Mouse (Mus musculus) hindbrain, embryonic 12.5 days (tissue): ENCODE data around the gene Nkx6-2. TPM values are rescaled to one million over a fixed set of nuclear protein-coding genes. Genes with fewer than 3 reads are reported as not detected.

Experiments
- ATAC-seq: fragments of 200-750 bp; cut with Nextera tagmentation; 2 replicates; pipeline ENCODE4 v1.8.0; 2017; ENCODE audit warnings: moderate TSS enrichment; ENCODE audit not compliant: low FRiP score
- H3K27ac ChIP-seq: fragments of 300-500 bp; sonication (generic); 2 replicates; pipeline ENCODE4 v1.5.1; 2016; ENCODE audit warnings: mild to moderate bottlenecking
- H3K27me3 ChIP-seq: fragments of 300-500 bp; sonication (generic); 2 replicates; pipeline ENCODE4 v1.6.1; 2016; ENCODE audit warnings: mild to moderate bottlenecking
- H3K36me3 ChIP-seq: fragments of 300-500 bp; sonication (generic); 2 replicates; pipeline ENCODE4 v1.6.1; 2016; ENCODE audit warnings: mild to moderate bottlenecking
- H3K4me1 ChIP-seq: fragments of 300-500 bp; sonication (generic); 2 replicates; pipeline ENCODE4 v1.6.1; 2016
- H3K4me2 ChIP-seq: fragments of 300-500 bp; sonication (generic); replicated peaks from 2 replicates; pipeline ENCODE4 v1.6.1; 2016; ENCODE audit warnings: mild to moderate bottlenecking
- H3K4me3 ChIP-seq: fragments of 300-500 bp; sonication (generic); 2 replicates; pipeline ENCODE4 v1.5.1; 2016; ENCODE audit warnings: mild to moderate bottlenecking
- H3K9ac ChIP-seq: fragments of 300-500 bp; sonication (generic); 2 replicates; pipeline ENCODE4 v1.6.1; 2016; ENCODE audit warnings: mild to moderate bottlenecking, moderate library complexity
- H3K9me3 ChIP-seq: fragments of 300-500 bp; sonication (generic); replicated peaks from 2 replicates; pipeline ENCODE4 v1.6.1; 2016; ENCODE audit warnings: mild to moderate bottlenecking
- WGBS: fragments of 180-500 bp; shearing (Covaris S2); methylation state at CpG from one replicate; pipeline ENCODE4 v1.1.7; 2016; 5-methylcytosine and 5-hydroxymethylcytosine counted together
- polyA plus RNA-seq: library from polyadenylated mRNA; unstranded; fragments of >200 nt; fragmentation: Nextera tagmentation; extraction: Ambion mirVana; gene quantifications from 2 replicates; pipeline ENCODE4 v1.2.1, GENCODE M21; 2016

Gene Nkx6-2
- polyA plus RNA-seq, result 17.9 and 19.1 TPM in 2 replicates

DNA sequence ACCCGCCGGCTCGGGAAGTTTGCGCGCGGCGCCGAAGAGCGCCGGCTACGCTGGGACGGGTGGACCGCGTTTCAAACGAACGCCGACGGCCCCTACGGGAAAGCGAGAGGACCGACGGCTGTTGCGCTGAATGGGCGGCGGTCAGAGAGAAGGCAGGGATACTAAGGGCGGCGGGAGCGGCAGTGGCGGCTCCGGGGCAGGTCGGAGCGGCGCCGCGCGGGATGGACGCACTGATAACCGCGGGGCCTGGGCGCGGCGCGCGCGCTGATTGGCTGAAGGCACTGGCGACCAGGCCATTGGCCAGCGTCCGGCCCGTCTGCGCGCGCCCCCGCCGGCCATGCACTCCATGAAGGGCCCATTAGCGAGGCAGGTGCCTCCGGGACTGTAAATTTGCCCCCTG lies at the start of gene Nkx6-2:
Nkx6-2 (minus strand) TSS at position 203 of the 400 bp plus-strand sequence.
- peaks cover 100% of the 10 kb centered on the region for H3K27me3 ChIP-seq
- 0% methylated on average over 51 of the region's 56 CpGs for WGBS
- H3K9me3 ChIP-seq, result no peaks in the 10 kb centered on the region
- peaks cover 37% of the 10 kb centered on the region for H3K4me1 ChIP-seq
- peak within 1 kb of the TSS; percentile 44 for H3K4me3 ChIP-seq
- peak; percentile 71 for ATAC-seq
- H3K9ac ChIP-seq, result peak within 1 kb of the TSS; percentile 54
- H3K36me3 ChIP-seq, result no peaks in the 10 kb centered on the region
- H3K27ac ChIP-seq, result peak within 1 kb of the TSS; percentile 30
- peak within 1 kb of the TSS; percentile 65 for H3K4me2 ChIP-seq

DNA sequence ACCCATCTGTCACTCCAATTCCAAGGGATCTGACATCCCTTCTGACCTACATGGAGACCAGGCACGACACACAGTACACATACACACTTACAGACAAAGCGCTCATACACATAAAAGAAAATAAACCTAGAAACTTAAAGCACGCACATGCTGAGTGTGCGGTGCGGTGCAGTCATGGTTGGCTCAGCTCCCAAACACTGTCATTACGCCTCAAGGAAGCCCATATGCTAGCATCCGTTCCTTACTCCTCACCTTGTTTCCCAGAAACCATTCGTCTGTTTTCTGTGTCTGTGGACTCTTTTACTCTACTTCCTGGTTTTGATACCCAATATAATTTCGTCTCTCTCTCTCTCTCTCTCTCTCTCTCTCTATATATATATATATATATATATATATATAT lies 42.6 kb upstream of the Nkx6-2 start:
- H3K4me2 ChIP-seq, result no peak overlapping the region
- no peak overlapping the region for H3K4me3 ChIP-seq
- 75% methylated on average over 9 of the region's 9 CpGs for WGBS
- H3K4me1 ChIP-seq, result no peaks in the 10 kb centered on the region
- ATAC-seq, result no peak
- H3K9ac ChIP-seq, result no peak overlapping the region
- no peaks in the 10 kb centered on the region; the same call in 1 of the 2 replicates for H3K27me3 ChIP-seq
- no peaks in the 10 kb centered on the region for H3K36me3 ChIP-seq
- H3K27ac ChIP-seq, result no peak overlapping the region
- no peaks in the 10 kb centered on the region for H3K9me3 ChIP-seq

DNA sequence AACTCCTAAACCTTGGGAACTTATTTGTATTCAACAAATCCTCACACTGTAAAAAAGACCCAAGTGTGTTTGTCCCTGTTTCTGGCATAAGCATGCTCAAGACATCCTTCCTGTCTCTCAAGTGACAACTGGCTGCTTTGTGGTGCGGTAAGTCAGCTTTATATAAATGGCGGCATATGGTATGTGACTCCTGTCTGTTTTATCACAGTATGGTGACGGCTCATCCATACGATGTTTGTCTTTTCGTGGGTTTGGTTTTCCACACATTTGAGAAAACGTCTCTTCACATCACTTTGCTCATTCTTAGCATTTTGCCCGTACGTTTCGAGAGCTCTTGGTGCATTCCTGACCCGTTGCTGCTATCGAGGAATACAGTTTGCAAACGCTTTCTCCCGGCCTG lies 40.0 kb upstream of the Nkx6-2 start:
- no peak for ATAC-seq
- no peak overlapping the region for H3K4me3 ChIP-seq
- no peak overlapping the region for H3K4me2 ChIP-seq
- H3K9me3 ChIP-seq, result no peaks in the 10 kb centered on the region
- WGBS, result 89% methylated on average over 13 of the region's 13 CpGs
- H3K27me3 ChIP-seq, result peaks cover 6% of the 10 kb centered on the region; the same call in 1 of the 2 replicates
- H3K9ac ChIP-seq, result no peak overlapping the region
- no peak overlapping the region for H3K27ac ChIP-seq
- no peaks in the 10 kb centered on the region for H3K4me1 ChIP-seq
- H3K36me3 ChIP-seq, result no peaks in the 10 kb centered on the region

DNA sequence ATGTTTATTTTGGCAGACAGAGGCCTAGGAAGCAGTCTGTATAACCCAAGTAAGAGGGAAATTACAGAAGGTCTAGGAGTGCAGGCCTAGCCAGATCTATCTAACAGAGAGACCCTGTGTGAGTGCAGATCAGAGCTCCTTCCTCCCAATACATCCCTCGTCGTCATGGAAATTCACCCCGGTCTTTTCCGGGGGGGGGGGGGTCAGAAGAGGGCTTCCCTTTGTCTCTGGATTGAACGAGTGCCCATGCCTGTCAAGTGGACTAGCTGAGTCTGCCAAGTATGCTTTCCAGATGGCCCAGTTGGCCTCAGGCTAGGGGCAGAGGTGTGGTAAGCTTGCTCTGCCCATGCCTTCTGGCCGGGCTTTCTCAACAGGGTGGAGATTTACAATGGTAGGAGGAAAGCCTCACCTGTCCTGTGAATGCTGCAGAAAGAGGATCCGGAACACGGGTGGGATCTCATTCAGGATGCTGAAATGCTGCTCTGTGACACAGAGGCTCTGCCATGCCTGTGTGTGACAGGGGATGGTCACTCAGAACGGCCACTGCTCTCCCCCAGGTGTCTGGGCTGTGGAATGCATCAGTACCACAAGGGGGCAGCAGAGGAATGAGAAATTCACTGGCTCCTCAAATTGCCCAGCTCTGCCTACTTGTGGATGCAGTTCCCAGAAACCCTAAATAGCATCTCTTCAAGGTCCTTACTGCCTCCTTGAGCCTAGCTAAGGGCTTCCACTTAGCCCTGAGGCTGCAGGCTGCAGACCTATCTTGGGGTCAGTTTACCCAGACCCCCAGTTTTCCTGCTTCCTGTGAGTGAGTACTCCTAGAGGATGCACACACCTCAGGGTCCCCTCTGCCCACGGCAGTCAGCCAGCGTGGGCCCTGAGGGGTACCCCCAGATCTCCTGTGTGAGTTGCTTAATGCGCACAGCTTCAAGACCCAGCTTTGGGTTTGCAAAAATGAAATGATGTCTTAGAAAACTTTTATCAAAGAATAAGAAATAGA lies 33.5 kb upstream of the Nkx6-2 start:
- Histone ChIP-seq H3K36me3 (no peaks in the 10 kb centered on the region), H3K4me1 (peaks cover 5% of the 10 kb centered on the region; the same call in 1 of the 2 replicates), H3K9ac (no peak overlapping the region), H3K4me2 (no peak overlapping the region), H3K4me3 (no peak overlapping the region), H3K27me3 (peaks cover 26% of the 10 kb centered on the region), H3K27ac (no peak overlapping the region), H3K9me3 (no peaks in the 10 kb centered on the region)
- ATAC-seq, result peak; percentile 70
- 53% methylated on average over 12 of the region's 12 CpGs for WGBS

DNA sequence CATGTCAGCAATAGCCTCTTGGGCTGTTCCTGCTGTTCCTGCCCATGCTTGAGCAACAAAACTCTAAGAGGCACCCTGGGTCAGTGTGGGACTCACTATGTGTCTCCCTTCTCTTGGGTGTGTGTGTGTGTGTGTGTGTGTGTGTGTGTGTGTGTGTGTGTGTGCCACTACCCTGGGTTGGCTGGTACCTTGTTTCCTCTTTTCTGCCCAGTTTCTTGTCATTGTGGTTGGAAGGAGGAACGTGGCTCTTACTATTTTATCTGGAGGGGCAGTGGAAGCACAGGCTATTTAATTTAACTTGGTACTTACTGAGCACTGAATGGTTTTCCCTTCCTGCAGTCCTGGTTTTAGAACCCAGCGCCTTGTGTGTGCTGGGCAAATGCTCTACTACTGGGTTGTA lies 27.7 kb upstream of the Nkx6-2 start:
- WGBS, result 88% methylated on average over 2 of the region's 2 CpGs

DNA sequence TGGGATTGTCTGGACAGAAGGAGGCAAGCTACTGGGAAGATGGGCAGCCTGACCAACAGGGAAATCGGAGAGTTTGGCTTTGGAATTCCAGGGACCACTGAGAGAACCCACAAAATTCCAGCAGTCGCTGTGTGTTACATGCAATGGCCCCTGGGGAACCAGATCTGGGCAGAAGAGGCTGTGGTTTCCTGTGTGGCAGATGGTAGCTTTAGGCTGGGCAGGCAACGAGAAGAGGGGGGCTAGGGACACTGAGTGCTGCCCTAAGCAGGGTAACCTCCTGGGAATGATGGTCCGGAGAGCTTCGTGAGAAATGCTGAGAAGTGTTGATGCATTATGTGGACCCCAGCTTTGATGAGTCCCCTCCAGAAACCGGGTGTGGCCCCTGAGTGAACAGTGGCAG lies 13.3 kb upstream of the Nkx6-2 start:
- 62% methylated on average over 6 of the region's 6 CpGs for WGBS
- Histone ChIP-seq H3K9me3 (no peaks in the 10 kb centered on the region), H3K4me1 (0 out of 2 replicates have a peak, but pooled peaks cover 3% of the 10 kb centered on the region), H3K9ac (no peak overlapping the region), H3K27ac (no peak overlapping the region), H3K36me3 (no peaks in the 10 kb centered on the region), H3K27me3 (peaks cover 45% of the 10 kb centered on the region), H3K4me2 (no peak overlapping the region), H3K4me3 (no peak overlapping the region)
- ATAC-seq, result no peak

More for the DNA sequence above, 27.7 kb upstream of the Nkx6-2 start:
- Histone ChIP-seq H3K9ac (no peak overlapping the region), H3K4me3 (no peak overlapping the region), H3K36me3 (no peaks in the 10 kb centered on the region), H3K9me3 (no peaks in the 10 kb centered on the region), H3K4me2 (no peak overlapping the region), H3K27me3 (peaks cover 16% of the 10 kb centered on the region), H3K27ac (no peak overlapping the region), H3K4me1 (no peaks in the 10 kb centered on the region)
- ATAC-seq, result no peak

DNA sequence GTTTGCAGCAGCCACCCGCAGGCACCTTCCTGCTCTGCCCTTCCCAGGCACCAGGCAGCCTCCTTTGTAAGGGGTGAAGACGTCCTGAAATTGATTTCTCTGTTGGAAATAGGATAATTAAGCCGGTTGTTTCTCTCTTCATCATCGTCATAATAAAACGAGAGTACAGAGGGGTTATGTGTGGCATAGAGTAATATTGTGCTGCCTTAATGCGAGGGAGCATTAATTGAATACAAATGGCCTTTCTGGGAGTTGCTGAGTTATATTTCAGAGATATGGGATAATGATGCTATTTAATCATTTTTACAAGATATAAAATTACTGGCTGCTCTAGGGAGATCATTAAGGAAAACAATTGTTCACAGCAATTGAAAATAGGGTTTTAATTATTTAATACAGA lies 12.7 kb upstream of the Nkx6-2 start:
- no peak overlapping the region for H3K4me3 ChIP-seq
- no peaks in the 10 kb centered on the region for H3K36me3 ChIP-seq
- peaks cover 43% of the 10 kb centered on the region for H3K27me3 ChIP-seq
- 71% methylated on average over 6 of the region's 6 CpGs for WGBS
- 0 out of 2 replicates have a peak, but pooled peaks cover 3% of the 10 kb centered on the region for H3K4me1 ChIP-seq
- H3K9ac ChIP-seq, result no peak overlapping the region
- no peak overlapping the region for H3K27ac ChIP-seq
- no peak overlapping the region for H3K4me2 ChIP-seq
- H3K9me3 ChIP-seq, result no peaks in the 10 kb centered on the region
- no peak for ATAC-seq

DNA sequence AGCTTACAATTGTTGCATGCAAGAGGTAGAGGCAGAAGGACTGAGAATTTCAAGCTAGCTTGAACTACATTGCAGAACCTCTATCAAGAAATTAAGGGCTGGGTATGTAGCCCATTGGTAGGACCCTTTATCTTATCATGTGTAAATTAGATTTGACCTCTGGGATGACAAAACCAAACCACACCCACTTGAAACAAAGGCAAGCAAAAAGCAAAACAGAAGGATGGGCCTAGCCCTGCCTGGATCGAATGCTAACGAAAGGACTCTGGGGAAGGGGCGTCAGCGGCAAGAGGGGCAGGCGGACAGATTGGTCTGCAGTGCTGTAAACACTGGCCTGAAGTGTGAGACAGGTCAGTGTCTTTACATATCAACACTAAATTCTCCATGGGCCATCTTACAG lies 8.7 kb upstream of the Nkx6-2 start:
- H3K9ac ChIP-seq, result no peak overlapping the region
- no peaks in the 10 kb centered on the region for H3K36me3 ChIP-seq
- H3K27me3 ChIP-seq, result peaks cover 71% of the 10 kb centered on the region
- no peak overlapping the region for H3K27ac ChIP-seq
- peaks cover 14% of the 10 kb centered on the region for H3K4me1 ChIP-seq
- no peaks in the 10 kb centered on the region for H3K9me3 ChIP-seq
- no peak overlapping the region for H3K4me2 ChIP-seq
- H3K4me3 ChIP-seq, result no peak overlapping the region
- WGBS, result 83% methylated on average over 5 of the region's 5 CpGs
- ATAC-seq, result no peak

DNA sequence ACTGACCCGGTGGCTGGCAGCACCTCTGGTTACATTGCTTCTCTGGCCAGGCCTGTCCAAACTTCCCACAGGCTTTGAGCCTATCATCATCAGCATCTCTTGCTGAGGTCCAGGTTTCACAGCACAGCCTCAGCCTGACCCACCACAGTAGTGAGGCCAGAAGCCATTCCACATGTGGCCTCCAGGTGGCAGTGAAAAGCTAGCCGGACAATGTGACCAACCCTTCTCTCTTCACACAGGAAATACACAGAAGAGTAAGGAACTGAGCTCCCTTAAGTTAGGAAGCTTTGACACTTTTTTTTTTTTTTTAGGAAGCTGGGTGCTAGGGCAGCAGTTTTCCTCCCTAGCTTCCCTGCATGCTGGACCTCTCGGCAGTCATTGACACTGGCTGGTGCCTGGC lies 7.7 kb upstream of the Nkx6-2 start:
- no peak overlapping the region for H3K27ac ChIP-seq
- peaks cover 11% of the 10 kb centered on the region for H3K4me1 ChIP-seq
- no peak overlapping the region for H3K4me2 ChIP-seq
- WGBS, result 30% methylated on average over 3 of the region's 3 CpGs
- no peak overlapping the region for H3K9ac ChIP-seq
- no peaks in the 10 kb centered on the region for H3K36me3 ChIP-seq
- no peak overlapping the region for H3K4me3 ChIP-seq
- H3K9me3 ChIP-seq, result no peaks in the 10 kb centered on the region
- H3K27me3 ChIP-seq, result peaks cover 74% of the 10 kb centered on the region
- ATAC-seq, result no peak

DNA sequence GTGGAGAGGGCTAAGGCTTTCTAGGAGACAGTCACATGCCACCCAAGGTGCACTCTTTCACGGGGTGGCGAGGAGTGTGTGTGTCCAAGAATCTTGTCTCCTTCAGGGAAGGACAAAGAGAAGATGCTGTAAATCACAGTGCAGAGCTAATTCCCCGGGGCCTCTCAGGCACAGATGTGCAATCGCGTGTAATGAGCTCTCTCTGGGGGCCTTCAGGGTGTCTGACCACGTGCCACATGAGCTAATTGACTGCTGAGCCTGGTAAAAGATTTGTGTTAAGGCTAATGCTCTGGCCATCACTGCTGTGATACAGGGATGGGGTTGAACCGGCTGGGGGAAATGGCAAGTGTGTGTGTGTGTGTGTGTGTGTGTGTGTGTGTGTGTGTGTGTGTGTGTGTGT lies 5.3 kb upstream of the Nkx6-2 start:
- H3K9ac ChIP-seq, result no peak overlapping the region
- H3K4me1 ChIP-seq, result peaks cover 23% of the 10 kb centered on the region
- no peaks in the 10 kb centered on the region for H3K36me3 ChIP-seq
- H3K4me2 ChIP-seq, result no peak overlapping the region
- no peak overlapping the region for H3K27ac ChIP-seq
- no peak overlapping the region for H3K4me3 ChIP-seq
- 32% methylated on average over 7 of the region's 7 CpGs for WGBS
- no peak for ATAC-seq
- H3K27me3 ChIP-seq, result peaks cover 86% of the 10 kb centered on the region
- H3K9me3 ChIP-seq, result no peaks in the 10 kb centered on the region

DNA sequence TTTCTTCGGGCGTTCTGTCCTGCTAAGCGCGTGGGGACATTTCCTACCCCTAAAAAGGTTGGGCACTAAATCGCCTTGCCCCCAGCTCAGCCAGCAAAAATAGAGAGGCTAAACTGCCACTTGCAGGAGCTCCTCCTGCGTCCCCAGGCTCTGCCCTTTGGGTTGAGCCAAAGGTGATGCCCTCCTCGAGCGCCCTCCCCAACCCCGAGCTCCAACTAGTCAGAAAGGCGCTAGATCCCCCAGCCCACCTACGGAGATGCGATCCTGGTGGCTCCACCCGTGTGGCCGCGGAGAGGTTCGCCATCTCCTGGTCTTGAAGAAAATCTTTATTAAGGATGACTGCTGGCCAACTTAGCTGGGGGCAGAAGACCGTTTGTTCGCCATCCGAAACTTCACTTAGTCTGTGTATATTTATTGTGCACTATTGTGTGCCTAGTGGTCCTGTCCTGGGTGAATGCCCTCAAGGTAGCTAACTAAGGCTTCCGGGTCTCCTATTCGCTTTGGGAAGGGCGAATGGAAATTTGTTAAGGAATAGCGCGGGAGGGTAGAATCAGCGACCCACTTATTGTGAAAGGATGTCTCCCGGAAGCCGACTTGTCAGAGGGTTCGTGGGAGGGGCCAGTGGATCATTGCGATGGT lies 2.7 kb upstream of the Nkx6-2 start:
- H3K9ac ChIP-seq, result no peak overlapping the region
- H3K27me3 ChIP-seq, result peaks cover 100% of the 10 kb centered on the region
- H3K9me3 ChIP-seq, result no peaks in the 10 kb centered on the region
- peak overlapping the region; percentile 33 for H3K4me2 ChIP-seq
- no peak for ATAC-seq
- H3K27ac ChIP-seq, result no peak overlapping the region
- WGBS, result 3% methylated on average over 29 of the region's 29 CpGs
- no peaks in the 10 kb centered on the region for H3K36me3 ChIP-seq
- H3K4me3 ChIP-seq, result 0 out of 2 replicates have a peak overlapping the region, but pooled peaks have one; percentile 11
- peaks cover 47% of the 10 kb centered on the region for H3K4me1 ChIP-seq
